Mouse (Mus musculus) liver, postnatal 0 days (tissue): ENCODE results near the gene Prph.

Source experiments
- CTCF ChIP-seq: sonication (generic); IDR thresholded peaks from 2 replicates; pipeline ENCODE4 v1.5.1; 2016; ENCODE audit warnings: antibody characterized with exemption, low read depth
- EP300 ChIP-seq: IDR thresholded peaks from 2 replicates; pipeline ENCODE4 v1.6.1; 2016; ENCODE audit warnings: antibody characterized with exemption, low read depth, mild to moderate bottlenecking

GRCm38 (mm10) chr15:99031388-99031675 is 23.6 kb upstream of the Prph start:
- TF ChIP-seq CTCF (no peak), EP300 (no peak)
